Mouse (Mus musculus): ENCODE measurements around the gene Gm49380.

DNA sequence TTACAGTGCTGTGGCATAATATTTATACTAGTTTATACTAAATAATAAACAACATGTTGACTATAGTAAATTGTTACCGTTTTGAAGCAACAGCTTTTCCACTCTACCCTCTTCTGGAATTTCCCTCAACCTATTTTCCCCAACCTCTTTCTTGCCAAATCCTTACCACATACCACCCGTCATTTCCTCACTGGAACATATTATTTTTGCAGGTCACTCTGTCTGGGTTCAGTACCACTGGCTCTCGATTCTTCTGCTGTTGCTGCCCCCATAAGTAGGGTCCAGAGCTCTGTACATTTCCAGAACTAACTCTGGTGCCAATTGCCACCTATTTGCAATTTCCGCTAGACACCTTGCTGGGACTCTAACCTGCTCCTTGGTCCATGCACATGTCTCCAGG, 81.4 kb downstream of the Gm49380 start:
- no peak for TF ChIP-seq POLR2A (IDR thresholded peaks at IDR 0.05; ENCODE audit: extremely low read depth, insufficient read depth, low read length)
- TF ChIP-seq CTCF (IDR thresholded peaks at IDR 0.05; ENCODE audit: low read depth, low read length) = no peak

Measured in liver, adult 2 months (tissue).